Mouse (Mus musculus): ENCODE measurements at regions not wholly inside any gene's neighbourhood (a gene's known extent, or its start where the extent isn't known, plus 50 kb on each side); places are given as distances from the start of the nearest gene placed in this dataset.

GRCm38 (mm10) chr1:154995778-154996390 is 103.6 kb downstream of the Ier5 start:
- no peak for DNase-seq

GRCm38 (mm10) chr1:154993927-154994856 is 105.2 kb downstream of the Ier5 start:
- DNase-seq, result no peak

GRCm38 (mm10) chr1:154983325-154983724 is 99.0 kb upstream of the Cacna1e start:
- DNase-seq, result peak; percentile 91

GRCm38 (mm10) chr1:154982836-154983235 is 98.5 kb upstream of the Cacna1e start:
- DNase-seq, result peak; percentile 86

GRCm38 (mm10) chr1:154981687-154982086 is 97.4 kb upstream of the Cacna1e start:
- DNase-seq, result no peak

- DNase-seq, result no peak
Observed at GRCm38 (mm10) chr1:154975732-154976131, 91.4 kb upstream of the Cacna1e start.

- DNase-seq, result no peak
Observed at GRCm38 (mm10) chr1:154961271-154961670, 77.0 kb upstream of the Cacna1e start.

GRCm38 (mm10) chr1:154956625-154957031 is 72.3 kb upstream of the Cacna1e start:
- no peak for DNase-seq

- no peak for DNase-seq
Observed at GRCm38 (mm10) chr1:154952679-154953078, 68.4 kb upstream of the Cacna1e start.
